Mouse (Mus musculus): ENCODE results near the gene Lrrc36. TPM values are rescaled to one million over a fixed set of nuclear protein-coding genes. Genes with fewer than 3 reads are reported as not detected.

Lrrc36 gene
- polyA plus RNA-seq, 1 experiment from 2014 or later = 0.17 TPM

DNA sequence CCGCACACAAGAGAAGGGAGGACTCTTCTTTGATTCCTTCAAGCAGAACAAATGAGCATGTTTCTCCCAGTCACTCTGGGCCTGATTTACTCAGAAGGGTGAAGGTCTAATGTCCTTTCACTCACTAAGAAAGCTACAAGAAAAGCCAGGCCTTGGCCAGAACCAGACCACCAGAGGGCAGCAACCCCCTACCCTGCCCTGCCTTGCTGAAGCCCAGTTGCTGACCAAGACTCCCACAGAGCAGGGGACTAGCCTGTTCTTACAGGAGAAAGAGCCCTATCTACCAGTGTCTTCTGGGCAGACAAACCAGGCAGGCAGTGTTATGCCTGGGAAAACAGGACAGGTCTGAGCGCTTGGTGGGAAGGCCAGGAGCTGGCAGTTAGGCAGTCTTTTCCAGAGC is 71.0 kb downstream of the Lrrc36 start:
- peaks cover 12% of the 10 kb centered on the region for H3K36me3 ChIP-seq (ENCODE audit: insufficient read depth, low read length)
- no peak overlapping the region for H3K27ac ChIP-seq (ENCODE audit: low read length)
- 22% methylated on average over 2 of the region's 2 CpGs for WGBS
- no peaks in the 10 kb centered on the region for H3K27me3 ChIP-seq (ENCODE audit: insufficient read depth, low read length)
- peak; percentile 80 for ATAC-seq (ENCODE audit: low FRiP score, low TSS enrichment)
- no peak overlapping the region for H3K4me2 ChIP-seq (replicated peaks; ENCODE audit: low read depth, low read length)
- no peak overlapping the region for H3K9ac ChIP-seq (replicated peaks; ENCODE audit: low read length)
- no peak overlapping the region for H3K4me3 ChIP-seq (ENCODE audit: low read length)
- H3K9me3 ChIP-seq (ENCODE audit: low read length) = no peaks in the 10 kb centered on the region
- H3K4me1 ChIP-seq (ENCODE audit: insufficient read depth, low read length) = peaks cover 16% of the 10 kb centered on the region; the same call in 1 of the 2 replicates

DNA sequence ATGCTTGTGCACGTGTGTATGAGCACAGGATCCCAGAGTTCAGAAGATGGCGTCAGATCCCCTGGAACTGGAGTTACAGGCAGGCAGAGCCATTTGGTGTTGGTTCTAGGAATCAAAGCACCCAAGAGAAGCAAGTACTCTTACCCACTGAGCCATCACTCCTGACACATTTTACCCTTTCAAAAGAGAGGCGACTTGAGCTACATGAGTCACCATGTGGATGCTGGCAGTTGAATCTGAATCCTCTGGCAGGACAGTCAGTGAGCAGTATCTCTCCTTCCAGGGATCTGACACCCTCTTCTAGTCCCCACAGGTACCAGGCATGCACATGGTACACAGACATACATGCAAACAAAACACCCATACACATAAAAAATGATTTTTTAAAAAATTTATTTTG is 74.7 kb downstream of the Lrrc36 start:
- Histone ChIP-seq H3K9ac (replicated peaks; ENCODE audit: low read length) (no peak overlapping the region), H3K4me2 (replicated peaks; ENCODE audit: low read depth, low read length) (no peak overlapping the region), H3K27ac (ENCODE audit: low read length) (no peak overlapping the region), H3K4me1 (ENCODE audit: insufficient read depth, low read length) (peaks cover 9% of the 10 kb centered on the region; the same call in 1 of the 2 replicates), H3K27me3 (ENCODE audit: insufficient read depth, low read length) (no peaks in the 10 kb centered on the region), H3K9me3 (ENCODE audit: low read length) (no peaks in the 10 kb centered on the region), H3K4me3 (ENCODE audit: low read length) (no peak overlapping the region), H3K36me3 (ENCODE audit: insufficient read depth, low read length) (peaks cover 7% of the 10 kb centered on the region; the same call in 1 of the 2 replicates)
- ATAC-seq (ENCODE audit: low FRiP score, low TSS enrichment) = no peak
- 55% methylated on average over 3 of the region's 3 CpGs for WGBS

GRCm38 (mm10) chr8:105489281-105489680 is 75.9 kb downstream of the Lrrc36 start:
- Histone ChIP-seq H3K4me3 (ENCODE audit: low read length) (no peak overlapping the region), H3K36me3 (ENCODE audit: insufficient read depth, low read length) (no peaks in the 10 kb centered on the region), H3K9ac (replicated peaks; ENCODE audit: low read length) (no peak overlapping the region), H3K9me3 (ENCODE audit: low read length) (no peaks in the 10 kb centered on the region), H3K27ac (ENCODE audit: low read length) (no peak overlapping the region), H3K4me1 (ENCODE audit: insufficient read depth, low read length) (0 out of 2 replicates have a peak, but pooled peaks cover 5% of the 10 kb centered on the region), H3K27me3 (ENCODE audit: insufficient read depth, low read length) (no peaks in the 10 kb centered on the region), H3K4me2 (replicated peaks; ENCODE audit: low read depth, low read length) (no peak overlapping the region)
- WGBS = 36% methylated on average over 1 of the region's 1 CpGs
- ATAC-seq (ENCODE audit: low FRiP score, low TSS enrichment) = no peak

DNA sequence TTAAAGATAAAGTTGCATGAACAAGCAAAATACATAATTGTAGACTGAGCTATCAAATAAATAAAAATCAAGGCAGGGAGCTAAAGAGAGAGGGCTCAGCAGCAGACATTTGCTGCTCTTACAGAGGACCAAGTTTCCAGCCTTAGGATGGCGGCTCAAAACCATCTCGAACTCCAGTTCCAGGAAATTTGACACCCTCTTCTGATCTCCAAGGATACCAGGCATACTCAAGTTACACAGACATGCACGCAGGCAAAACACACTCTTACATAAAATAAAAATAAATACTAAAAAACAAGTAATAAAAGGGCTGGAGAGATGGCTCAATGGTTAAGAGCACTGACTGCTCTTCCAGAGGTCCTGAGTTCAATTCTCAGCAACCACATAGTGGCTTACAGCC is 80.1 kb downstream of the Lrrc36 start:
- ATAC-seq (ENCODE audit: low FRiP score, low TSS enrichment) = no peak
- H3K36me3 ChIP-seq (ENCODE audit: insufficient read depth, low read length) = no peaks in the 10 kb centered on the region
- WGBS = 17% methylated on average over 3 of the region's 3 CpGs
- H3K27me3 ChIP-seq (ENCODE audit: insufficient read depth, low read length) = no peaks in the 10 kb centered on the region
- peaks cover 29% of the 10 kb centered on the region for H3K4me1 ChIP-seq (ENCODE audit: insufficient read depth, low read length)
- H3K9me3 ChIP-seq (ENCODE audit: low read length) = no peaks in the 10 kb centered on the region
- no peak overlapping the region for H3K9ac ChIP-seq (replicated peaks; ENCODE audit: low read length)
- H3K4me2 ChIP-seq (replicated peaks; ENCODE audit: low read depth, low read length) = no peak overlapping the region
- no peak overlapping the region for H3K4me3 ChIP-seq (ENCODE audit: low read length)
- no peak overlapping the region for H3K27ac ChIP-seq (ENCODE audit: low read length)

- Histone ChIP-seq H3K4me1 (ENCODE audit: insufficient read depth, low read length) (peaks cover 29% of the 10 kb centered on the region), H3K9ac (replicated peaks; ENCODE audit: low read length) (no peak overlapping the region; the same call in 1 of the 2 replicates), H3K9me3 (ENCODE audit: low read length) (no peaks in the 10 kb centered on the region), H3K36me3 (ENCODE audit: insufficient read depth, low read length) (no peaks in the 10 kb centered on the region), H3K27ac (ENCODE audit: low read length) (peak overlapping the region; percentile 86), H3K27me3 (ENCODE audit: insufficient read depth, low read length) (no peaks in the 10 kb centered on the region), H3K4me3 (ENCODE audit: low read length) (no peak overlapping the region), H3K4me2 (replicated peaks; ENCODE audit: low read depth, low read length) (peak overlapping the region; percentile 82; the same call in 1 of the 2 replicates)
- 70% methylated on average over 3 of the region's 3 CpGs for WGBS
- no peak for ATAC-seq (ENCODE audit: low FRiP score, low TSS enrichment)
These were observed 81.2 kb downstream of the Lrrc36 start for GRCm38 (mm10) chr8:105494566-105494965.

- Histone ChIP-seq H3K4me1 (ENCODE audit: insufficient read depth, low read length) (peaks cover 29% of the 10 kb centered on the region), H3K27ac (ENCODE audit: low read length) (peak overlapping the region; percentile 86), H3K4me3 (ENCODE audit: low read length) (peak overlapping the region; percentile 82), H3K36me3 (ENCODE audit: insufficient read depth, low read length) (no peaks in the 10 kb centered on the region), H3K9ac (replicated peaks; ENCODE audit: low read length) (peak overlapping the region; percentile 95), H3K27me3 (ENCODE audit: insufficient read depth, low read length) (no peaks in the 10 kb centered on the region), H3K9me3 (ENCODE audit: low read length) (no peaks in the 10 kb centered on the region), H3K4me2 (replicated peaks; ENCODE audit: low read depth, low read length) (peak overlapping the region; percentile 82)
- ATAC-seq (ENCODE audit: low FRiP score, low TSS enrichment) = no peak
- 19% methylated on average over 17 of the region's 17 CpGs for WGBS
These were observed 82.3 kb downstream of the Lrrc36 start for GRCm38 (mm10) chr8:105495350-105496302.

GRCm38 (mm10) chr8:105496439-105497180 is 83.2 kb downstream of the Lrrc36 start, which contains the start of gene Zdhhc1:
Gene Zdhhc1 (minus strand): TSS chr8:105496902.
- peak; percentile 86 for ATAC-seq (ENCODE audit: low FRiP score, low TSS enrichment)
- no peaks in the 10 kb centered on the region for H3K36me3 ChIP-seq (ENCODE audit: insufficient read depth, low read length)
- peak within 1 kb of the TSS; percentile 86 for H3K27ac ChIP-seq (ENCODE audit: low read length)
- peak within 1 kb of the TSS; percentile 95 for H3K9ac ChIP-seq (replicated peaks; ENCODE audit: low read length)
- no peaks in the 10 kb centered on the region for H3K9me3 ChIP-seq (ENCODE audit: low read length)
- under 1% methylated on average over 68 of the region's 68 CpGs for WGBS
- peak within 1 kb of the TSS; percentile 82 for H3K4me2 ChIP-seq (replicated peaks; ENCODE audit: low read depth, low read length)
- H3K4me3 ChIP-seq (ENCODE audit: low read length) = peak within 1 kb of the TSS; percentile 82
- H3K4me1 ChIP-seq (ENCODE audit: insufficient read depth, low read length) = peaks cover 29% of the 10 kb centered on the region
- no peaks in the 10 kb centered on the region for H3K27me3 ChIP-seq (ENCODE audit: insufficient read depth, low read length)

- H3K27me3 ChIP-seq (ENCODE audit: insufficient read depth, low read length) = no peaks in the 10 kb centered on the region
- H3K9ac ChIP-seq (replicated peaks; ENCODE audit: low read length) = no peak overlapping the region
- no peak overlapping the region for H3K27ac ChIP-seq (ENCODE audit: low read length)
- H3K36me3 ChIP-seq (ENCODE audit: insufficient read depth, low read length) = no peaks in the 10 kb centered on the region
- ATAC-seq (ENCODE audit: low FRiP score, low TSS enrichment) = no peak
- H3K4me1 ChIP-seq (ENCODE audit: insufficient read depth, low read length) = peaks cover 21% of the 10 kb centered on the region
- no peak overlapping the region for H3K4me2 ChIP-seq (replicated peaks; ENCODE audit: low read depth, low read length)
- H3K9me3 ChIP-seq (ENCODE audit: low read length) = no peaks in the 10 kb centered on the region
- no peak overlapping the region for H3K4me3 ChIP-seq (ENCODE audit: low read length)
- 77% methylated on average over 12 of the region's 12 CpGs for WGBS
These were observed 86.4 kb downstream of the Lrrc36 start for GRCm38 (mm10) chr8:105499787-105500186.

GRCm38 (mm10) chr8:105504617-105505016 is 91.2 kb downstream of the Lrrc36 start:
- Histone ChIP-seq H3K4me2 (replicated peaks; ENCODE audit: low read depth, low read length) (no peak overlapping the region), H3K27me3 (ENCODE audit: insufficient read depth, low read length) (no peaks in the 10 kb centered on the region), H3K4me1 (ENCODE audit: insufficient read depth, low read length) (peaks cover 22% of the 10 kb centered on the region), H3K27ac (ENCODE audit: low read length) (peak overlapping the region; percentile 52), H3K9ac (replicated peaks; ENCODE audit: low read length) (no peak overlapping the region), H3K4me3 (ENCODE audit: low read length) (no peak overlapping the region), H3K36me3 (ENCODE audit: insufficient read depth, low read length) (no peaks in the 10 kb centered on the region), H3K9me3 (ENCODE audit: low read length) (no peaks in the 10 kb centered on the region)
- no peak for ATAC-seq (ENCODE audit: low FRiP score, low TSS enrichment)
- 87% methylated on average over 3 of the region's 3 CpGs for WGBS
